Mouse (Mus musculus): ENCODE results near the gene Nr2f6.
"Not testable (repeated sequence)": the region's sequence is repeated elsewhere in the genome, so short reads cannot be mapped to it uniquely, and the experiment has no call there.

The Nr2f6 gene

DNA sequence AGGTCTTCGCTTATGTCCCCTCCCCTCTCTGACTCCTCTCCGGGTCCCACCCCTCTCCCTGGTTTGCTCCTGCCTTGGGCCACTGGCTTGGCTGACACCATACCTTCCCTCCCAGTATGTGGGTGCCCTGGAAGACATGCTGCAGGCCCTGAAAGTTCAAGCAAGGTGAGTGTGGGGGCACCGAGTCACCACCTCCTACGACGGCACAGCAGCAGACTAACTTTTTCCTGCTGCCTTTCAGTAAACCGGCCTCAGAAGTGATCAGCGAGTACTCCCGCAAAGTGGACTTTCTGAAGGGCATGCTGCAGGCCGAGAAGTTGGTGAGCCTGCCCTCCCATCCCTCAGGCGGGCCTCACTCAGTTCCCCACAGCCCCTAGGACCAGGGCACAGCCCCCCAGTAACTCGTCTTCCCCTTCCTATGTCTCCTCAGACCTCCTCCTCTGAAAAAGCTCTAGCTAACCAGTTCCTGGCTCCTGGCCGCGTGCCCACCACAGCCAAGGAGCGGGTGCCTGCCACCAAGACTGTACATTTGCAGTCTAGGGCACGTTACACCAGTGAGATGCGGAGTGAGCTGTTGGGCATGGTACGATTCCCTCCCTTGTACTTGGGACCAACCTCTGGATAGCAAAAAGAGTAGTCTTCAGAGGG lies 14.1 kb downstream of the Nr2f6 start:
- DNase-seq (ENCODE audit: low read depth, low spot score): no peak

DNA sequence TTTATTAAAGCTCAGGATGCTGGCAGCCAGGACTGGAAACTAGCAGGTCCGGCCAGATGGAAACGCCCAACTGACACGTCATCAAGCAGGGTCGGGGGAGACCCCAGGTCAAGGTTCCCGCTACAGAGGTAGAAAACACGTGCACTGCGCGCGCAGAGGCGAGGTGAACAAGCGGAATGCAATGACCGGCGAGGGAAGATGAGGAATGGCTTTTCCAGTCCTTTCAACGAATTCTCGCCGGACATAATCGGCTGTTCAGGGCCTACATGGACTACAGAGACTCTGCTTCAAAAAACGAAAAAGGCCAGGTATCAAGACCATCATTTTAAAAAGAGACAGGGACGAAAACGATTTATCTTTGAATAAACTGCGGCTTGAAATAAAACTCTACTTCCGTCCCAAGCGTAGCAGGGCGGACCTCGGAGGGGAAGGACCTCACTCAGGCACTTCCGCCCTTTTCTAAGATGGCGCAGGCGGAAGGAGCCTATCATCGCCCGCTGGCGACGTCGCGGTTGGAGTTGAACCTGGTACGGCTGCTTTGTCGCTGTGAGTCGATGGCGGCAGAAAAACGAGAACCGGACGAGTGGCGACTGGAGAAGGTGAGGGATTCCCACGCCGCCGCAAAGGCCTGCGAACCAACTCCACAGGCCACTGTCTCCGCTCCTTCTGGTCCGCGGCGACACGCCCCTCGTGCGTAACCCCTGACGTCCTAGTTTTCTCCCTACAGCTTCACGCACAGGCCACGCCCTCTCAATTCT lies 14.8 kb downstream of the Nr2f6 start, which contains the start of gene Use1:
Gene Use1 (plus strand): TSS at position 78 of the 758 bp plus-strand sequence.
- peak; percentile 90 for DNase-seq (ENCODE audit: low read depth, low spot score)

DNA sequence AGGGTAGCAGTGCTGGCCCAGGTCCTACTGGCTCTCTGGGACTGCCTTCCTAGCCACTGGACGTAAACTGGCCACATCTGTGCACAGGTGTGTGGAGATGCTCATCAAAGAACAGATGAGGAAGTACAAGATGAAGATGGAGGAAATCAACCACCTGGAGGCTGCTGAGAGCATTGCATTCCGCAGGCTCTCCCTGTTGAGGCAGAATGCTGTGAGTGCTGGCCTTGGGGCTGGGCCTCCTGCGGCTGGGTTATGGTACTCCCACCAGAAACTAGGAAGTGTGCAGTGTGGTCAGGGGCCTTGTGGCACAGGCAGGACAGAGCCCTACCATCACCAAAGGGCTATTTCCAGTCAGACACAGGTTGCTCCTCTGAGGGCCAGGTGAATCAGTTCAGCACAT lies 23.7 kb downstream of the Nr2f6 start:
- no peak for DNase-seq (ENCODE audit: low read depth, low spot score)

DNA sequence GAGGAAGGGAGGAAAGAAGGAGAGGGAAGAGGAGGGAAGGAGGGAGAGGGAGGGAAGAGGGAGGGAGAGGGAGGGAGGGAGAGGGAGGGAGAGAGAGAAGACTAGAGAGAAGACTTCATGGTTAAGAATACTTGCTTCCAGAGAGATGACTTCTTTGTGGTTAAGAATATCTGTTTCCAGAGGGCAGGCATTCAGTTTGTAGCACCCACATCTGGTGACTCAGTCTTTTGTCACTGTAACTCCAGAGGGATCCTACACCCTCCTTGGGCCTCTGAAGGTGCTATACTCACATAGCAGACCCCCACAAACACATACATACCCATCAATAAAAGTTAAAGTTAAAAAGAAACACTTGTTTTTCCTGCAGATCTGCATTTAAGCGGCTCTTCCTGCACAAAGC lies 30.2 kb downstream of the Nr2f6 start:
- no peak for DNase-seq (ENCODE audit: low read depth, low spot score)

DNA sequence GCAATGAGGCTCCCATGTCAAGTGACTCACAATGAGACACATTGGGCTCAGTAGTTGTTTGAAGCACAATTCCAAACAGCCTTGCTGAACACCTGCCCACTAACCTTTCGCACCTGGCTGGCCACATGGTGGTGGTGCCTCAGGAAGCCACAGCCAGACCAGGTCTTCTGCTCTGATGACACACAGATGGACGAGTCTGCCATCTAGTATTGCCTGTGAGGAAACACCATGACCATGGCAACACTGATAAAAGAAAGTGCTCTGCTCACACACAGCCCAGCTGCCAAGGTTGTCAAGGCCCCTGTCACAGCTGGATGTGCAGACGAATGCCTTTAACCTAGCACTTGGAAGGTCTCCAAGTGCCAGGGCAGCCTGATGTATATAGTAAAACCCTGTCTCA lies 30.6 kb downstream of the Nr2f6 start:
- no peak for DNase-seq (ENCODE audit: low read depth, low spot score)

DNA sequence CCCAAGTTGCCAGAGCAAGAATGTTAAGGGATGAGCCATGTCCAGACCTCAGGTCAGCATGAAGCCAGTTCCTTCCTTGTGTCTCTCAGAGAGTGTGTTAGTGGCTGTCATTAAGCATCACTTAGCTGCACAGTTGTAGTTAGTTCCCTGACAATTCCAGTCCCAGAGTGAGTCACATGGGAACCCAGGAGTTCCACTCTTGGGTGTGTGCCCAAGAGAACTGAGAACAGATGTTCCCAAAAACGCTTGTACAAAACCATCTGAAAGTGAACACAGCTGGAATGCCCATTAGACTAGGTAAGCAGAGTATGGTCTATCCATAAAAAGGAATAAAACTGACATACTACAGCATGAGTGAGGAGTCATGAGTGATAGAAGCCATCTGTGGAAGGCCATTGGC lies 35.2 kb downstream of the Nr2f6 start:
- no peak for DNase-seq (ENCODE audit: low read depth, low spot score)

DNA sequence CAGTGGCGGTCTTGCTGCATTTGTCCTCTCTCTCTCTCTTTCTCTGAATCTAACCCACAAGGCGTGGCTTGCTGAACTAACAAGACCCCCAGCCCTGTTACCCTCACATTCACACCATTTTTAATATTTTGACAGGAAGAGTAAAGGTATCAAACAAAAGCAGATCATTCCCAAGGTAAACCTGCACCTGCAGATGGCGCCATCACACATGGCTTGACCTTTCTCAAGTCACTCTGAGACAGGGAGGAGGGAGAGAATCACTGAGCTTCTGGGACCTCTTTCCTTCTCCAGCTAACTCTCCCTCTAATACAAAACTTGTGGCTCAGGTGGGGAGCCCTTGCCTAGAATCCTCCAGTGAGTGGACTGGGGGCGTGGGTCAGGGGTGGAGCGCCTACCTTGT lies 41.1 kb downstream of the Nr2f6 start:
- no peak for DNase-seq (ENCODE audit: low read depth, low spot score)

DNA sequence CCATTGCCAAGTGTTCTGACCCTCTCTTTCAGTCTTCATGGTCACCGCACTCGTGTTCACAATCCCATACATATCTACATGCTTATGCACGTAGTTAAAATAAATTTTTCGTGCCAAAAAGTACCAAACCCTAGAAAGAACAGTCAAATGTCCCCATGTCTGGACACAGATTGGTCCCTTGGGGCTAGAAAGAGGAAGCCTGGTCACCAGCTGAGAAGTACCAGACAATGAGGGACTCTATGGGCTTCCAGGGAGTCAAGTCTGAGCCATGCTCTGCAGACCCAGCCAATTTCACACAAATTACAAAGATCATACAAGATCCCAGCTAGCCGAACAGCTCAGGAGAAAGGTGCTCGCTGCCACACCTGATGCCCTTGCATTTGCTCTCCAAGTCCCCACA lies 43.9 kb downstream of the Nr2f6 start:
- not testable (repeated sequence) for DNase-seq (ENCODE audit: low read depth, low spot score)

DNA sequence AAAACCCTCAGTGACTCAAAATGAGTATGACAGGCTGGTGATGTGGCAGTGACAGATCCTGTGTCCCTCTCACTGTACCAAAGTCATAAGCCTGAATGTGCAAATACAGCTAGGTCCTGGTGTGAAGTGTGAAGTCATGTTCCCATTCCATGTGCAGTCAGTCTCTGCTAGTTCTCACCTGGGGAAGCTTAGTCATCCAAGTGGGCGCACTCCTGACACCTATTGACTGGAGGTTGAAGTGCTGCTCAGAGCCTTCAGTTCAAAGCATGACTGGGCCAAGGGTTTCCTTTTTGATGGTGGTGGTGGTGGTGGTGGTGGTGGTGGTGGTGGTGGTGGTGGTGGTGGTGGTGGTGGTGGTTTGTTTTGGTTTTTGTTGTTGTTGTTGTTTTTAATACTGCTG lies 56.9 kb downstream of the Nr2f6 start:
- no peak for DNase-seq (ENCODE audit: low read depth, low spot score)
